Comparison of ENCODE assay signal across 9 mouse cellular contexts in the genomic region with DNA sequence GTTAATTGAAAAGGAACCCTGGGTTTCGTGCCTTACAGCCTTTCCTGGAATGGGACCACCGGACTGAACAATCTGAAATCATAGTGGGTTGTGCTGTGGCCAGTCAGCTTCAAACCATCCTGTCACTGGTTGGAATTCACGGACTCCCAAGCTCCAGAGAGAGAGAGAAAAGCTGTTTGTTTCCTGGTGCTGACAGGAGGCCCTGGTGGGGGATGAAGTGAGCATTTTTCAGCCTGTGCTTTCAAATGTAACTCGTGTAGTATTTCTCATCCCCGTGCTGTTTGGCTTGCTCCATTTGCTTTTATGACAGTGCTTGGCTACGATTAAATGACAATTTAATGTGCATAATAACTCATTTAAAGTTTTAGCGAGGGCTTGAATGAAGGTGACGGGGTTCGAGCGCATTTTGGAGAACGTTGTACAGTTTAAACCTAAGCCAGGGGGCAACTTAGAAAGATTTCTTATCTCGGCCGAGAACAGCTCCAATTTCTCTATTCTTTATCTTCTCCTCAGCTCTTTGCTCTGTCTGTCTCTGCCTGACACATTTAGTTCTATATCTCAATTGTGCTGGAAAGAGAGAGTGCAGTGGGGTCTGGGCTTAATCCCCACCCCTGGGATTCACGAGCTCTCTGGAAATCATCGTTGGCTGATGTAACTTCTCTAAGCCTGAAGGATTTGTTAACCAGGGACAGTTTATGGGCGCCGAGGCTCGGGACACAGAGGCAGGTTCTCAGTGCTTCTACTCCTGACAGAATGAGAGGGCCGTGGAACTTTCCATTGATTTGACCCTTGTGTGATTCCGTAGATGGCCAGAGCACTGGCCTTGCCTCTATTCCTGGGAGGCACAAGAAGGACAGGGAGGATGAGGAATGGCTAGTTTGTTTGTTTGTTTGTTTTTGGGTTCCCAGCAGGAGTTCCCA.
DNase-seq lines count a peak whose midpoint lies in the region; ATAC-seq and TF ChIP-seq lines count a peak whose summit lies in the region.
"Had no signal": no experiment of that assay in that cellular context is flagged by ENCODE, and none has a peak within 500 bp of the region (broad histone marks: within the 10 kb centered on the region; RNA-seq: fewer than 3 reads in every experiment).

No protein-coding gene starts in this region.

- no peak overlapping the region for H3K27ac ChIP-seq in lung, postnatal 0 days (ENCODE audit: low read length)
- no peak overlapping the region for H3K27ac ChIP-seq in hindbrain, postnatal 0 days
- 0 out of 2 replicates have a peak overlapping the region, but pooled peaks have one; percentile 34 for H3K27ac ChIP-seq in stomach, embryonic 14.5 days (ENCODE audit: low read length)

- no peaks in the 10 kb centered on the region for H3K27me3 ChIP-seq in lung, postnatal 0 days (replicated peaks; ENCODE audit: insufficient read depth, low read length)
- H3K27me3 ChIP-seq in hindbrain, postnatal 0 days (ENCODE audit: insufficient read depth, low read length): no peaks in the 10 kb centered on the region
- H3K27me3 ChIP-seq in stomach, embryonic 14.5 days (ENCODE audit: control insufficient read depth, insufficient read depth, low read length): no peaks in the 10 kb centered on the region

- no peak for ATAC-seq in lung, postnatal 0 days
- peak; percentile 22; the same call in 1 of the 2 replicates for ATAC-seq in hindbrain, postnatal 0 days
- ATAC-seq in stomach, embryonic 14.5 days (ENCODE audit: insufficient number of reproducible peaks, insufficient read depth, low FRiP score, low read depth): no peak; the same call in 1 of the 2 replicates

- no peak overlapping the region for H3K4me3 ChIP-seq in lung, postnatal 0 days (ENCODE audit: low read depth, low read length)
- H3K4me3 ChIP-seq in hindbrain, postnatal 0 days (ENCODE audit: low read length): no peak overlapping the region
- no peak overlapping the region for H3K4me3 ChIP-seq in stomach, embryonic 14.5 days (ENCODE audit: low read depth, low read length)

- H3K4me2 ChIP-seq in lung, postnatal 0 days (replicated peaks; ENCODE audit: low read depth, low read length): no peak overlapping the region
- H3K4me2 ChIP-seq in hindbrain, postnatal 0 days (ENCODE audit: low read depth, low read length): no peak overlapping the region
- 0 out of 2 replicates have a peak overlapping the region, but pooled peaks have one; percentile 5 for H3K4me2 ChIP-seq in stomach, embryonic 14.5 days (replicated peaks; ENCODE audit: low read depth, low read length)

- DNase-seq in heart, adult 11 months: peak; percentile 90
- DNase-seq in heart, adult 8-10 months (ENCODE audit: low spot score): no peak
- peak; percentile 32 for DNase-seq in lung, postnatal 0 days (ENCODE audit: low spot score)
- DNase-seq in lung, adult 18-20 months: no peak
- DNase-seq in hindbrain, postnatal 0 days (ENCODE audit: low spot score): peak; percentile 41
- DNase-seq in thymus, postnatal 25 days: no peak
- DNase-seq in right cerebral cortex, postnatal 4 days: no peak
- DNase-seq: retina, postnatal 1 day had no signal

- H3K4me1 ChIP-seq in lung, postnatal 0 days (ENCODE audit: insufficient read depth, low read depth, low read length): peaks cover 6% of the 10 kb centered on the region; the same call in 1 of the 2 replicates
- H3K4me1 ChIP-seq in hindbrain, postnatal 0 days (ENCODE audit: insufficient read depth, low read length): 0 out of 2 replicates have a peak, but pooled peaks cover 12% of the 10 kb centered on the region
- no peaks in the 10 kb centered on the region for H3K4me1 ChIP-seq in stomach, embryonic 14.5 days (ENCODE audit: control insufficient read depth, insufficient read depth, low read length)

- TF ChIP-seq EP300 in lung, postnatal 0 days (IDR thresholded peaks at IDR 0.05): no peak

- TF ChIP-seq CTCF in lung, postnatal 0 days (IDR thresholded peaks at IDR 0.05): no peak
- no peak for TF ChIP-seq CTCF in hindbrain, postnatal 0 days (IDR thresholded peaks at IDR 0.05; ENCODE audit: low read depth)

- H3K36me3 ChIP-seq in lung, postnatal 0 days (ENCODE audit: insufficient read depth, low read length): no peaks in the 10 kb centered on the region
- H3K36me3 ChIP-seq in hindbrain, postnatal 0 days (ENCODE audit: insufficient read depth, low read length): no peaks in the 10 kb centered on the region
- H3K36me3 ChIP-seq in stomach, embryonic 14.5 days (ENCODE audit: control insufficient read depth, insufficient read depth, low read length): no peaks in the 10 kb centered on the region

- WGBS in lung, postnatal 0 days: 42% methylated on average over 20 of the region's 20 CpGs
- WGBS in hindbrain, postnatal 0 days: 44% methylated on average over 20 of the region's 20 CpGs
- 35% methylated on average over 20 of the region's 20 CpGs for WGBS in stomach, embryonic 14.5 days

- no peak overlapping the region for H3K9ac ChIP-seq in lung, postnatal 0 days (replicated peaks; ENCODE audit: low read depth)
- H3K9ac ChIP-seq in hindbrain, postnatal 0 days (replicated peaks; ENCODE audit: low read length): no peak overlapping the region
- no peak overlapping the region for H3K9ac ChIP-seq in stomach, embryonic 14.5 days (replicated peaks; ENCODE audit: low read depth, low read length)

- no peaks in the 10 kb centered on the region for H3K9me3 ChIP-seq in lung, postnatal 0 days (ENCODE audit: low read length)
- H3K9me3 ChIP-seq in hindbrain, postnatal 0 days (ENCODE audit: low read length): no peaks in the 10 kb centered on the region
- H3K9me3 ChIP-seq in stomach, embryonic 14.5 days (ENCODE audit: control insufficient read depth, low read depth, low read length): no peaks in the 10 kb centered on the region

Comparison
In these comparisons a context has a peak if more than half of its experiments do, and no peak if none do; other contexts are left out.
1. DNase-seq: peak in heart, adult 11 months (single experiment), lung, postnatal 0 days (single experiment) and hindbrain, postnatal 0 days (single experiment); none in heart, adult 8-10 months (single experiment), lung, adult 18-20 months (0 of 2), thymus, postnatal 25 days (single experiment) and right cerebral cortex, postnatal 4 days (single experiment).